Mouse (Mus musculus): ENCODE data around the gene Arg1.

GRCm38 (mm10) chr10:24958280-24959042 lies 31.2 kb upstream of the Arg1 start:
- TF ChIP-seq CTCF (IDR thresholded peaks at IDR 0.05; ENCODE audit: extremely low read depth, insufficient read length, insufficient replicate concordance, low read depth, low read length) (no peak), POLR2A (IDR thresholded peaks at IDR 0.05; ENCODE audit: low read depth, low read length) (no peak)

All from small intestine, adult 2 months (tissue).